Mouse (Mus musculus) left cerebral cortex, postnatal 14 days (tissue): ENCODE results near the gene H2-T22. TPM values are rescaled to one million over a fixed set of nuclear protein-coding genes. Genes with fewer than 3 reads are reported as not detected.
A peak's percentile ranks its signal among the peaks of the same experiment; 100 is the strongest.
"Not testable (repeated sequence)": the region's sequence is repeated elsewhere in the genome, so short reads cannot be mapped to it uniquely, and the experiment has no call there.

Experiments used
- DNase-seq, 2 experiments: peaks; one replicate each; pipeline ENCODE4 v3.0.0; 2021 to 2022; ENCODE audit warnings: low spot score in 2 of 2, mixed read lengths in 1 of 2
- intact Hi-C: fragments of 180-260 bp; cut with DNase I; formaldehyde crosslinking; loops from one replicate; pipeline ENCODE4 v1.15.1; 2025
- total RNA-seq, 2 experiments: library from RNA; stranded (reverse); gene quantifications; 2 replicates each; pipeline ENCODE4 v1.2.3; 2021

H2-T22 gene
- total RNA-seq, 2 experiments from 2014 or later, result 4.3 to 6.7 TPM

DNA sequence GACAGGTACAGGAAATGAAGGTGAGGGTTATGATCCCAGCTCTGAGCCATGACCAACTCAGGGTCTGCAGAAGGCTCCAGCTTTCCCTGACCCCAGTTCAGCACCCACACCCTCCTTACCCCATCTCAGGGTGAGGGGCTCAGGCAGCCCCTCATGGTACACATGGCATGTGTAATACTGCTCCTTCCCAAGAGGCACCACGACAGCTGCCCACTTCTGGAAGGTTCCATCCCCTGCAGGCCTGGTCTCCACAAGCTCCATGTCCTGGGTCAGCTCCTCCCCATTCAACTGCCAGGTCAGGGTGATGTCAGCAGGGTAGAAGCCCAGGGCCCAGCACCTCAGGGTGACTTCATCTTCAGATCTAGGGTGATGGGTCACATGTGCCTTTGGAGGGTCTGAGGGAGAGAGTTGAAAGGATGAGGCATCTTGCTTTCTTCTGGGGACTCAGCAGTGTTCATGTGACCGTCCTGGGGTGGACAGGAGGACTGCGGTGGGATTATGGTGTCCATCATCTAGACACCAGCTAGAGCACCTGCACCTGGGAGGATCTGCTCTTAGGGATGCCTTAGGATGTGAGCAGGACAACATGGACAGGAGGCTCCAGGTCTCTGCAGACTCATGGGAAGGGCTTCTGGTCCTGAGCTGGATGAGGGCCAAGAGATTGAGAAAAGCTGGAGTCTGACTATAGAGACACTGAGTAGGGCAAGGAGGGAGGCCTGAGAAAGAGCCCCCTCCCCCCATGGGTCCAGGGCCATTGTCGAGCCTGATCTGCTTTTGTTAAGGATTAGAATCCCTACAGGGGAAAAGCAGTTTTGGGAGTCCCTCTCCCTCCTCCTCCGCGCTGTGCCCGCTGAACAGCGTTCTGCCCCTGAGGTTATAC, 11.6 kb downstream of the H2-T22 start:
- DNase-seq, intact Hi-C loops: not testable (repeated sequence)

DNA sequence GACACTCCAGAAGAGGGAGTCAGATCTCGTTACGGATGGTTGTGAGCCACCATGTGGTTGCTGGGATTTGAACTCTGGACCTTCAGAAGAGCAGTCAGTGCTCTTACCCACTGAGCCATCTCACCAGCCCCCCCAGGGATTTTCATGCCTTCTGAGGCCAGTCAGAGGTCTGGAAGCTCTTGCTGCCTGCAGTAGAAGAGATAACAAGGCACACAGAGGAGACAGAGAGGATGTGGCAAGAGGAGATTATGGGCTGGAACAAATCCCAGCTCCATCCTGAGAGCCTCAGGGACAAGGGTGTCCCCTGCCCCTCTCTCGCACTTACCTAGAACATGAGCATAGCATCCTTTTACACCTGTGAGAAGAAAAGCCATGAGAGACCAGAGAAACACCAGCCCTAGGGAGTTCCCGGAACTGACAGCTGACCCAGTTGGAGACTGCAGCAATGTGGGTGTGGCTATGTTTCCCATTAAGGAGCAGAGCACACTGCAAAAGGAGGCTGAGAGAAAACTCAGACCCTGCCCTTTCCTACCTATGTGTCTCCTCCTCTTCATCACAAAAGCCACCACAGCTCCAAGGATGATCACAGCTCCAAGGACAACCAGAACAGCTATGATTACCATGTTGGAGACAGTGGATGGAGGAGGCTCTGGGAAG, 12.4 kb downstream of the H2-T22 start:
- DNase-seq, intact Hi-C loops: not testable (repeated sequence)

DNA sequence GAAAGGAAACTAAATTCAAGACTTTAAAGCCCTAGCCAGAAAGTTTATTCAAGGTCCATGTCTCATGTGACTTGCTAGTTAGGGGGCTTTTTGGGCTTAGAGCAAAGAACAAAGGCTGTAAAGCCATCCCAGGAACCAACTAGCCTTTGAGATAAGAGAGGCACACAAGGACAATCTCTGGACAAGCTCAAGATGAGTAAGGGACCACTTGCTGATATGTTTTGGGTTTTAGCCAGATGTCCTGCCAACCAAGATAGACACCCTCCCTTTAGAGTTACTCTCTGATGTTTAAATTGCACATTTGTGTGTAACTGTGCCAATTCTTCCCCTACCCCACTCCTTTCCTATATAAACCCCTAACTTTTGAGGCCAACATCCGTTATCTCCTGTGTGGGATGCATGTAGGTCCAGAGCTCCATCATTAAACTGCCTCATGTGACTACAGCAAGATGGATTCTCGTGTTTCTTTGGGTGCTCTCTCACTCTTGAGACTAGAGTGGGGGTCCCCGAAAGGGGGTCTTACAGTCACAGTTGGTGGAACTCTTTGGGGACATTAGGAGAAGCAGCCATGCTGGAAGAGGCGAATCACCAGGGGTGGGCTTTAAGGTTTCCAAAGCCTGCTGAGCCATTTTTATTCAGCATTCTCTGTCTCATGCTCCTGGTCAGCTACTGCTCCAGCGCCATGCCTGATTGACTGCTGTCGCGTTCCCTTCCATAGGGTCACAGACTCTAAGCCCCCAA, 13.5 kb downstream of the H2-T22 start:
- intact Hi-C loops, result no loop called here
- no peak for DNase-seq

DNA sequence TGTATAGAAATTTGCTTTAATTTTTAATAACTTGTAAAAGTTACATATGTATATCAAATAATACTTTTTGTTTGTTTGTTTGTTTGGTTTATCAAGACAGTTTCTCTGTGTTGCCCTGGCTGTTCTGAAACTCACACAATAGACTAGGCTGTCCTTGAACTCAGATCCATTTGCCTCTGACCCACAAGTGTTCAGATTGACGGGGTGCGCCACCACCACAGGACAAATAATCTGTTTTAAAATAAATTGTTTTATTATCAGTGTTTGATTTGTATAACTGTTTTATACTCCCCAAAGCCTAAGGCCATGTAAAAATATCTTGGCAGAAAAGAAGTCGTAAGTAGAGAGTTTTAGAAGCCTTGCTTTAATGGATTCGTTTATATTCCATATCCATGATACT, 14.9 kb downstream of the H2-T22 start:
- DNase-seq, result no peak
- intact Hi-C loops, result no loop called here

DNA sequence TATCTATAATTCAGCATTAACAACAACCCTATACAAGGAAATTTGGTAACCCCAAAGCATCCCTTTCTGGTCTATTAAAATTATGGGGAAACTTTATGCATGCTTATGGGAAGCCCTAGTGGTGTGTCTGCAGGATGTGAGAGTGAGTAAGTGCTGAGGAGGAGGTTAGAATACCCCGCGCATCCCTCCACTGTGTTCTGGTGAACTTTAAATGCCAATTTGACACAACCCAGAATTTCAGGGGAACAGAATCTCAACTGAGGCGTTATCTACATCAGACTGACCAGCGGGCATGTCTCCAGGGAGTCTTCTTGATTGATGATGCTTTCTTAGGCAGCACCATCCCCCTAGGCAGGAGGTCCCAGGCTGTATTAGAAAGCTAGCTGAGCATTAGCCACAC, 16.6 kb downstream of the H2-T22 start:
- DNase-seq, result no peak
- intact Hi-C loops, result no loop called here

DNA sequence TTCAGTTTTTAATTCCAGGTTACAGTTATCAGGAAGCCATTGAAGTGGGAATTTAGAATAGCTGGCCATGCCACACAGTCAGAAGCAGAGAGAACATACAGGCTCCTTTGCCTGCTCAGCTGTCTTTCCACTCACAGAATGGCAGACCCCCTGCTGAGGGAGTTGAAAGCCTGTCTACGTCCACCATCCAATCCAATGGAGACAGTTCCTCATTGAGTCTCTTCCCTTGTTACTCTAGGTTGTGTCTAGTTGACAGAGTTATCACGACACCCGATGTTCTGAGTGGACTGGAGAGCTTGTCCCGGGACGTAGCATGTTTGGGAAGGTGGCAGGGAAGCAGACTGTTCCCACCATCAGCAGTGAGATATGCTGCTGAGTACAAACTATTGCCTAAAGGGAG, 17.4 kb downstream of the H2-T22 start:
- intact Hi-C loops, result no loop called here
- no peak for DNase-seq

DNA sequence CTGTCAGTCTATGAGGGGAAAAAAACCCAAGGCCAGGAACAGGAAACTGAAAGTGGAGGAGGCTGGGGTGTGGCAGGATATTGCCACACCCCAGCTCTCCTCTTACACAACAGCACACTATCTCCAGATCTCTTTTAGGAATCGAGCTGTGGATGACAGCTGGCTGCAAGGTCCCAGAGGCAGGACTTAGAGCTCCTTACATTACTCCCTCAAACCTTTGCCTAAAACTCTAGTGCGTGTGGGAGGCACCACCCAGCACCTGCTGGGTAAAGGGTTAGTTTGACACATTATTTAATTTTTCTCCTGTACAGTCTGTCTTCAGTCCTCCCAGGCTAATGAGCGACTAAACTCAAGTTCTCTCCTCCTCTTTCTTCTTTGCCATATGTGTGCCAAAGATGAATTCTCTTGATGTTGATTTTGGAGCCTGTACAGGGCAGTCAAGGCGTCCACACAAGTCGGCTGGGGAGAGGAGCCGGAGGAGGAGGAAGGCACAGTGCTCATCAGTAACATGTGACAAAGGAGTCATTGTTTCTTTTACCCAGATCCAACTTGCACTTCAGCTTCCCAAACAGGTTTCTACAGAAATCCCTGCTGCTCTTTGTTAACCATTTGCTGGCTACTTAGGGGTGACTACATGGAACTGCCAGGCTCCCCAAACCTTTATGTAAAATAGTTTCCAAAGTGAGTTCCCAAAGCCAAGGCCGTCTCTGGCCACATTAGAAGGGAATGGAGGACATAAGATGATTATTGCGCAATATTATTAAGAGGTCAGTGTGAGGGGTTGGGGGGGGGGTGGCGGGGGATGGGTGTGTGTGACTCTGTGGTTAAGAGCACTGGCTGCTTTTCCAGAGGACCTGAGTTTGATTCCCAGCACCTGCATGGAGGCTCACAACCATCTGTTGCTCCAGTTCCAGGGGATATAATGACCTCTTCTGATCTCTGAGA, 18.6 kb downstream of the H2-T22 start:
- intact Hi-C loops, result no loop called here
- DNase-seq, result no peak

DNA sequence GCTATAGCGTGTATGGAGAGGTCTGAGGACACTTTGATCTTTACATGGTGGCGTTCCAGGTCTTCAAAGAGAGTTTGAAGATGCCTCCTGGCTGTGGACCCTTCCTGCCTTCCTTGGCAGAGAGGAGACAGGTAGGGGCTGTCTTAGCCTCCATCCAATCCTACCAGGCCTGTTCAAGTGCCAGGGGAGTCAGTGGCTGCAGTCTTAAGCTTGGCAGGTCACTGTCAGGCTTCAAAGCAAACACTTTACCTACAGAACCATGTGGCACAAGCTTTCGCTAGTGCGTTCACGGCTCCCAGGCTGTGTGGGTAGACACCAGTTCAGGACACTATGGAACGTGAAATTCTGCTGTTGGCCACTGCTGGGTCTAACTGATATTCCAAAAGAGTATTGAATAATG, 19.6 kb downstream of the H2-T22 start:
- DNase-seq, result no peak
- intact Hi-C loops, result no loop called here

DNA sequence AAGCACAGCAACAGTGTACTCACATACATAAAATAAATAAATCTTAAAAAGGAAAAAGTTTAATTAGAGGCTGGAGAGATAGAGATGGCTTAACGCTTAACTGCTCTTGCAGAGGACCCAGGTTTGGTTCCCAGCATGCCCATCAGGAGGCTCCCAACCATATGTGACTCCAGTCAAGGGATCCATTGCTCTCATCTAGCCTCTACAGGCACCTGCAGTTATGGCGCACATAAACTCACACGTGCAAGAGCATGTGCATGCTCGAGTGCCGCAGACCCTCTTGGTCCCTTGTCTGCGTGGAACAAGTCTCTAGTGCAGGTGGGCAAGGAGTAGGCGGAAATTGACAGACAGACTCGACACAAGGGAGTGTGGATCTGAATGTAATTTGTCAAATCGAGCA, 20.4 kb downstream of the H2-T22 start:
- no peak for DNase-seq
- intact Hi-C loops, result no loop called here

DNA sequence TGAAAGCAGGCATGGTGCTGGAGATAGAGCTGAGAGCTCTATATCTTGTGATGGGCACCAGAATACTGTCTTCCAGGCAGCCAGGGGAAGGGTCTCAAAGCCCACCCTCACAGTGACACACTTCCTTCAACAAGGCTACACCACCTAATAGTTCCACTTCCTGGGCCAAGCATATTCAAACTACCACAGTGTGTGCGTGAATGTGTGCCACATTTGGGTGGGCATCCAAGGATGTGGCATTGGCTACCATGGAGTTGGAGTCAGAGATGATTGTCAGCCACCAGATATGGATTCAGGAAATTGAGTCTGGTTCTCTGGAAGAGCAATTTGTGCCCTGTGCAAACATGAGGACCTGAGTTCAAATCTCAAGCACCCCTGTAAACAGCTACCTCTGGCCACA, 21.2 kb downstream of the H2-T22 start:
- intact Hi-C loops, result no loop called here
- no peak for DNase-seq

DNA sequence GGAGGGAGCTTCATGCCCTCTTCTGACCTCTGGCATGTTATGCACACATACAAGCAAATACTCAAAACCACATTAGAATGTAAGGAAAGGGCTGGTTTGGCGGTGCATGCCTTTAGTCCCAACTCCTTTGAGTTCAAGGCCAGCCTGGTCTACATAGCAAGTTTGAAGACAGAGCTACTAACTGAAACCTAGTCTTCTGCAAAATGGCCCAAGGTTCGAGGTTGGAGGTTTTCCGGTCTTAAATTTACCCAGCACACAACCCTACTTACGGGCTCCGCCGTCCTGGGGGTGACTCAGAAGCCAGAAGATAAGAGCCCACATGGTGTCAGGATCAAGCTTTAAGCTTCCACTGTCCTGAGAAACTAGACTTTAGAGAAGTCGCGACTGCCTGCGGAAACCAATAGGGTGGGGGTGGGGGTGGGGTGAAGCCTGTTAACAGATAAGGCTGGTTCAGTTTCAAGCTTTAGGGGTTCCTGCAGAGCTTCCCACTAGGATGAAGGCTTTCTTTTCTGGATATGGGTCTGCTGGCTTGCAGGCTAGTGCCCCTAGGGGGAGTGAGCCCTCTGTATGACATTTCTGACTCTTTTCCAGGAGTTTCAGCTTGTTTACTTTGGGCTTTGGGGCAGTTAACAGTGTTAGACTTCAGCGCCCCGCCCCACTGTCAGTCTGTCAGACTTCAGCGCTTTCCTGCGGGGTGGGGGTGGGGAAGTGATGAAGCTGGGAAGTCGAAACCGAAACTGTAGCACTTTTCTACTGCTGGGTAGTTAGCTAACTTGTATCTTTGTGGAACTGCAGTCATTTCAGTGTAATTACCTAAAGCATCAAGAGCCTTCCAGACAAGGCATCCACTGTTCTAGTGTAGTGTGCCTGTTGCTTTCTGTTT, 22.1 kb downstream of the H2-T22 start, which contains the start of gene H2-T24:
Gene H2-T24, minus strand, starts transcription at position 370 of the 883 bp plus-strand sequence.
- DNase-seq, result peak in 1 of 2 experiments; percentile 46
- intact Hi-C loops, result no loop called here

DNA sequence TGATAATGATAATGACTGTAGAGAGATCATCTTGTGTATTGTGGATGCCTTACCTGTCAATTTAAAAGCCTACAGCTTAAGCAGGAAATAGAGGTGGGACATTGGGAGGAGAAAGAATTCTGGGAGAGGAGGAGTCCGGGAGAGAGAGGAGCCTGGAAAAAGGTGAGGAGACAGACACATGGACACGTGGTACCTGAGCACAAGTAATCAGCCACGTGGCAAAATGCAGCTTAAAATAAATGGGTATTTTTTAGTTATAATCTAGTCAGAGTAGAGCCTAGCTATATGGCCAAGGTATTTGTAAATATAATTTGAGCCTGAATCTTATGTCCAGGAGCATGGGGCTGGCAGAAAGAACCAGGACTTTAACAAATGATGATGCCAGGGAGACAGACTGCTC, 23.0 kb downstream of the H2-T22 start:
- intact Hi-C loops, result no loop called here
- DNase-seq, result no peak

DNA sequence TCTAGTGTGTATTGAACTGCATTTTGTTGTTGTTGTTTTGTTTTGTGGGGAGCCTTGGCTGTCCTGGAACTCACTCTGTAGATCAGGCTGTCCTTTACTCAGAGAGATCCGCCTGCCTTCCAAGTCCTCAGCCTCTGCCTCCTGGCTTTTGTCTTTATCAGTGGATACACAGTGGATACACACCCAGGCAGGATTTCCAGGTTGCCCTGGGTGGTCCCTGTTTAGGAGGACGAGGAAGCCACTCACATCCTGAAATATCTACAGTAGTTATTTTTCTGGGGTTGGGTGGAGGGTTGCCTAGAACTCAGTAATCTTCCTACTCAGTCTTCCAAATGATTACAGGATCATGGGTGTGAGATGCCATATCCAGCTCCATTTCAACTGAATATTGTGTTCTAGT, 23.6 kb downstream of the H2-T22 start:
- DNase-seq, result no peak
- intact Hi-C loops, result no loop called here

DNA sequence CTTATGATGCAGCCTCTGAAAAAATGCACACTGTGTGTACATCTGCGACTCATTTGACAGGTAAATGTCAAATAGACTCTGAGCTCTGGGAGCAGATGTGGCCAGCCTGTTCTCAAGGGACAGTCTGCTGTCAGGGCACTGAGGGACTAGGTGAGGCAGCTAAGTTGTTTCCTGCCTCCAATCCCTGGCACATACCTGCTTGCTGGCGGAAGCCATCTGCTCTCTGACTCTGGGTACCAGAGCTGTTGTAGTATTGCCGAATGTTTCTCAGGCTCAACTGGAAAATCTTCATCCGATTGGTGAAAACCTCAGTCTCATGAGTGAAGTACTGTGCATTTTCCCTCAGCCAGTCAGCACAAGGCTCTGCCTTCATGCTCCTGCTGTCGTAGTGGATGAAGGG, 25.5 kb downstream of the H2-T22 start:
- intact Hi-C loops, result no loop called here
- no peak for DNase-seq

DNA sequence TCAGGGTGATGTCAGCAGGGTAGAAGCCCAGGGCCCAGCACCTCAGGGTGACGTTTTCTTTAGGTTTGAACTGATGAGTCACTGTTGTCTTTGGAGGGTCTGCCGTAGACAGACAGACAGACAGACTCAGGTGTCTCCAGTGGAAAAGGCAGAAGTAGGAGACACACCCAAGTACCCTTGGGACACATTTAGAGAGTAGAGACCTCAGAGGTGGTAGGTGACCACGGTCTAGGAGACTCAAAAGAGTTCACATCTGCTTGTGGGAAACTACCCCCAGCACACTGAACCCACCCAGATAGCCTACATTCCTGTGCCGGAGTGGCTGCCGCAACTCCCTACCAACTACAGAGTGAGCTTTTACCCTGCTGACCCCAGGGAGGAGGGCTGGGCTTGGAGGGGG, 27.6 kb downstream of the H2-T22 start:
- intact Hi-C loops, result no loop called here

DNA sequence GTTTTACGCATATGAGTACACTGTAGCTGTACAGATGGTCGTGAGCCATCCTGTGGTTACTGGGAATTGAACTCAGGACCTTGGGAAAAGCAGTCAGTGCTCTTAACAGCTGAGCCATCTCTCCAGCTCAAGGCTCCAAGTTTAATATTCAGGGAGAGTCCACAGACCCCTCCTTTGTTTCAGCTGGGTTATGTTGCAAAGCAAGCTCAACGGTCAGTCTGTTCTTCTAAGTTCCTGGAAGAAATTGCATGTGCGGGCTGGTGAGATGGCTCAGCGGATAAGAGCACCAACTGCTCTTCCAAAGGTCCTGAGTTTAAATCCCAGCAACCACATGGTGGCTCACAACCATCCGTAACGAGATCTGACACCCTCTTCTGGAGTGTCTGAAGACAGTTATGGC, 38.1 kb downstream of the H2-T22 start:
- DNase-seq, intact Hi-C loops: not testable (repeated sequence)

More for the DNA sequence above, 27.6 kb downstream of the H2-T22 start:
- no peak for DNase-seq

DNA sequence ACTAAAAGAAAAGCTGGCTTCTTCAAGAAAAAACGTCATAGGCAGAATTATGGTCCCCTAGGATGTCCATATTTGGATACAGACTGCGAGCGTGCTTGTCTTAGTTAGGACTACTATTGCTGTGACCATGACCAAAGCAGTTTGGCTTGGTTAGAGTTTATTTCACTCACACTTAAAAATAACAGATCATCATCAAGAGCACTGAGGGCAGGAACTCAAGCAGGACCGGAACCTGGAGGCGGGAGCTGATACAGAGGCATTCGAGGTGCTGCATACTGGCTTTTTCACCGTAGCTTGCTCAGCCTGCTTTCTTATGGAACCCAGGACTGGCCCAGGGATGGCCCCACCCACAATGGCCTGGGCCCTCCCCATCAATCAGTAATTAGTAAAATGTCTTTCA, 39.2 kb downstream of the H2-T22 start:
- DNase-seq, result no peak
- intact Hi-C loops, result no loop called here

DNA sequence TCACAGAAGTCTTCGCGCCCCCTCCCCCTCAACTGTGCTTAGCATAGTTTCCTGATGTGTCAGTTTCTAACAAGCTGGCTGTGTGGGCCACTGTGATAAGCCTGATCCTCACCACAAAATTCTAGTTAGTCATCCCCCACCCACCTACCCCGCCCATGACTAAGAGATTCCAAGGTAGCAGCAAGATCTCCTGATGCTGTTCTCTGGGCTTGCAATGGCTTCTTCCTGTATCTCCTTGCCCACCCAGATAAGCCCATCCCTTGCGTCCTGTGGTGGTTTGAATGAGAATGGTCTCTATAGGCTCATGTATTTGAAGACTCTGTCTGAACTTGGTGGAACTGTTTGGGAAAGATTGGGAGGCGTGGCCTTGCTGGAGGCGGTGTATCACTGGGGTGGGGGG, 40.6 kb downstream of the H2-T22 start:
- intact Hi-C loops, result no loop called here
- no peak for DNase-seq
